Mouse (Mus musculus): ENCODE results near the gene Rbpms2. TPM values are rescaled to one million over a fixed set of nuclear protein-coding genes. Genes with fewer than 3 reads are reported as not detected.

The Rbpms2 gene
- total RNA-seq, 1 experiment from 2014 or later, result 51.5 TPM

- no peak for DNase-seq
Measured at GRCm38 (mm10) chr9:65697356-65697755, 67.9 kb downstream of the Rbpms2 start.

- DNase-seq, result no peak
Measured at GRCm38 (mm10) chr9:65697992-65698391, 68.5 kb downstream of the Rbpms2 start.

GRCm38 (mm10) chr9:65700504-65700903 lies 71.1 kb downstream of the Rbpms2 start:
- no peak for DNase-seq

- no peak for DNase-seq
Measured at GRCm38 (mm10) chr9:65702286-65702685, 72.8 kb downstream of the Rbpms2 start.

GRCm38 (mm10) chr9:65703241-65703640 lies 73.8 kb downstream of the Rbpms2 start:
- no peak for DNase-seq

GRCm38 (mm10) chr9:65703926-65704595 lies 74.6 kb downstream of the Rbpms2 start:
- DNase-seq, result no peak

Other genes starting within 250 kb of the Rbpms2 start
- gene Kbtbd13, start 238.0 kb upstream of the Rbpms2 start, total RNA-seq (2021), result 0.43 TPM in 1 of 2 replicates, not detected in the other
- gene Rasl12, start 231.1 kb upstream of the Rbpms2 start, total RNA-seq (2021), result 9.6 and 15.9 TPM in 2 replicates
- not detected in 2 replicates for gene Slc51b, start 206.7 kb upstream of the Rbpms2 start, total RNA-seq (2021)
- 16.9 and 20.1 TPM in 2 replicates for gene Mtfmt, start 193.9 kb upstream of the Rbpms2 start, total RNA-seq (2021)
- 42.3 and 54.8 TPM in 2 replicates for gene Spg21, start 168.7 kb upstream of the Rbpms2 start, total RNA-seq (2021)
- 2.1 and 3.5 TPM in 2 replicates for gene Ankdd1a, start 109.5 kb upstream of the Rbpms2 start, total RNA-seq (2021)
- 58.2 and 64.5 TPM in 2 replicates for gene Plekho2, start 49.6 kb upstream of the Rbpms2 start, total RNA-seq (2021)
- gene Pif1, start 42.5 kb upstream of the Rbpms2 start, total RNA-seq (2021), result 1.1 and 1.6 TPM in 2 replicates
- 90.9 and 131 TPM in 2 replicates for gene Oaz2, start 38.4 kb downstream of the Rbpms2 start, total RNA-seq (2021)
- 35.1 and 35.7 TPM in 2 replicates for gene Zfp609, start 197.9 kb downstream of the Rbpms2 start, total RNA-seq (2021)